Mouse (Mus musculus) embryonic fibroblast, embryonic 13.5 days (primary cell): ENCODE data around the gene Gm17409. TPM values are rescaled to one million over a fixed set of nuclear protein-coding genes. Genes with fewer than 3 reads are reported as not detected.

Source experiments
- H3K27ac ChIP-seq: 2 replicates; pipeline ENCODE4 v1.5.1; 2012; ENCODE audit warnings: low read length, control low read depth, inconsistent platforms; ENCODE audit not compliant: insufficient read depth
- H3K4me1 ChIP-seq: 2 replicates; pipeline ENCODE4 v1.6.1; 2011; ENCODE audit warnings: low read length; ENCODE audit not compliant: control insufficient read depth, insufficient read depth
- H3K4me3 ChIP-seq: 2 replicates; pipeline ENCODE4 v1.5.1; 2011; ENCODE audit warnings: mild to moderate bottlenecking, control low read depth, low read length; ENCODE audit not compliant: insufficient read depth
- CTCF ChIP-seq: IDR thresholded peaks from 2 replicates; pipeline ENCODE4 v1.5.1; 2011; ENCODE audit warnings: mild to moderate bottlenecking, control low read depth, low read length, moderate library complexity, borderline replicate concordance; ENCODE audit not compliant: insufficient read depth
- POLR2A ChIP-seq: IDR thresholded peaks from 2 replicates; pipeline ENCODE4 v1.6.1; 2011; ENCODE audit warnings: low read depth, mild to moderate bottlenecking, control low read depth, low read length, moderate library complexity
- polyA plus RNA-seq: library from polyadenylated mRNA; stranded (reverse); fragments of >200 nt; gene quantifications from 2 replicates; pipeline ENCODE4 v1.2.4, GENCODE M21; 2011; ENCODE audit warnings: low read depth; ENCODE audit not compliant: missing spikeins, insufficient read length

The Gm17409 gene
- polyA plus RNA-seq, 1 experiment, result not detected

GRCm38 (mm10) chr2:58454095-58454865 is 15.6 kb upstream of the Gm17409 start:
- H3K4me1 ChIP-seq, result no peaks in the 10 kb centered on the region
- no peak overlapping the region for H3K4me3 ChIP-seq
- TF ChIP-seq CTCF, result no peak
- H3K27ac ChIP-seq, result no peak overlapping the region

GRCm38 (mm10) chr2:58456843-58457487 is 13.0 kb upstream of the Gm17409 start:
- no peak for TF ChIP-seq CTCF
- no peak for TF ChIP-seq POLR2A
- Histone ChIP-seq H3K27ac (no peak overlapping the region), H3K4me1 (no peaks in the 10 kb centered on the region), H3K4me3 (no peak overlapping the region)

GRCm38 (mm10) chr2:58457488-58457865 is 12.4 kb upstream of the Gm17409 start:
- no peak for TF ChIP-seq POLR2A
- TF ChIP-seq CTCF, result peak; percentile 23; the same call in 1 of the 2 replicates
- Histone ChIP-seq H3K27ac (no peak overlapping the region), H3K4me3 (no peak overlapping the region)

GRCm38 (mm10) chr2:58458820-58459371 is 11.0 kb upstream of the Gm17409 start:
- Histone ChIP-seq H3K27ac (no peak overlapping the region), H3K4me3 (no peak overlapping the region), H3K4me1 (no peaks in the 10 kb centered on the region)
- TF ChIP-seq CTCF (0 out of 2 replicates have a peak, but pooled peaks have one; percentile 9), POLR2A (no peak)

More at GRCm38 (mm10) chr2:58457488-58457865, 12.4 kb upstream of the Gm17409 start:
- no peaks in the 10 kb centered on the region for H3K4me1 ChIP-seq

- TF ChIP-seq CTCF, result no peak
- TF ChIP-seq POLR2A, result no peak
- no peak overlapping the region for H3K27ac ChIP-seq
- H3K4me1 ChIP-seq, result no peaks in the 10 kb centered on the region
- no peak overlapping the region for H3K4me3 ChIP-seq
These were observed 374 bp downstream of the Gm17409 start for GRCm38 (mm10) chr2:58470290-58470689.

- Histone ChIP-seq H3K4me3 (no peak overlapping the region), H3K27ac (no peak overlapping the region), H3K4me1 (peaks cover 5% of the 10 kb centered on the region; the same call in 1 of the 2 replicates)
- TF ChIP-seq POLR2A (no peak), CTCF (no peak)
These were observed 5.7 kb downstream of the Gm17409 start for GRCm38 (mm10) chr2:58475578-58475977.

GRCm38 (mm10) chr2:58476956-58477715 is 7.2 kb downstream of the Gm17409 start:
- H3K4me3 ChIP-seq, result no peak overlapping the region
- H3K27ac ChIP-seq, result peak overlapping the region; percentile 28; the same call in 1 of the 2 replicates
- TF ChIP-seq CTCF, result peak; percentile 22; the same call in 1 of the 2 replicates
- no peak for TF ChIP-seq POLR2A
- H3K4me1 ChIP-seq, result peaks cover 5% of the 10 kb centered on the region; the same call in 1 of the 2 replicates

- no peak for TF ChIP-seq POLR2A
- TF ChIP-seq CTCF, result no peak
- Histone ChIP-seq H3K4me3 (no peak overlapping the region), H3K27ac (no peak overlapping the region), H3K4me1 (peaks cover 5% of the 10 kb centered on the region; the same call in 1 of the 2 replicates)
These were observed 8.2 kb downstream of the Gm17409 start for GRCm38 (mm10) chr2:58478144-58478543.

- peaks cover 12% of the 10 kb centered on the region for H3K4me1 ChIP-seq
These were observed 9.6 kb downstream of the Gm17409 start for GRCm38 (mm10) chr2:58479536-58479935.

More at GRCm38 (mm10) chr2:58479536-58479935, 9.6 kb downstream of the Gm17409 start:
- TF ChIP-seq POLR2A, result no peak
- no peak for TF ChIP-seq CTCF
- Histone ChIP-seq H3K27ac (no peak overlapping the region), H3K4me3 (no peak overlapping the region)
